Mouse (Mus musculus): ENCODE measurements around the gene Vtcn1. TPM values are rescaled to one million over a fixed set of nuclear protein-coding genes. Genes with fewer than 3 reads are reported as not detected.

Vtcn1 gene
- polyA plus RNA-seq, 1 experiment from 2014 or later, result 0.41 TPM

- peak; percentile 25 for ATAC-seq (ENCODE audit: insufficient number of reproducible peaks, insufficient read depth, low FRiP score, low read depth)
- WGBS, result 32% methylated on average over 28 of the region's 28 CpGs
- H3K9ac ChIP-seq (ENCODE audit: low read length), result peak overlapping the region; percentile 78
Observed at GRCm38 (mm10) chr3:100922506-100923375, 97.5 kb downstream of the Vtcn1 start.

GRCm38 (mm10) chr3:100924065-100924732 is 98.9 kb downstream of the Vtcn1 start:
- Histone ChIP-seq H3K4me1 (ENCODE audit: control insufficient read depth in 2 of 2, insufficient read depth in 2 of 2, low read length in 2 of 2) (peaks cover 12 to 27% of the 10 kb centered on the region in 2 experiments; a peak in 3 of 4 replicates), H3K9ac (ENCODE audit: low read length) (no peak overlapping the region), H3K4me3 (ENCODE audit: control insufficient read depth in 1 of 2, insufficient read depth in 1 of 2, low read depth in 1 of 2, low read length in 2 of 2) (no peak overlapping the region), H3K9me3 (ENCODE audit: control insufficient read depth, low read length) (no peaks in the 10 kb centered on the region), H3K27ac (replicated peaks in 1 of 2; ENCODE audit: control insufficient read depth in 1 of 2, insufficient read depth in 1 of 2, low read depth in 2 of 2, low read length in 2 of 2) (no peak overlapping the region), H3K4me2 (ENCODE audit: low read length) (no peak overlapping the region), H3K36me3 (ENCODE audit: control insufficient read depth, insufficient read depth, low read length) (peaks cover 22% of the 10 kb centered on the region), H3K27me3 (ENCODE audit: control insufficient read depth, insufficient read depth, low read length) (no peaks in the 10 kb centered on the region)
- WGBS, result 76% methylated on average over 6 of the region's 6 CpGs
- no peak for ATAC-seq (ENCODE audit: insufficient number of reproducible peaks, insufficient read depth, low FRiP score, low read depth)

More at GRCm38 (mm10) chr3:100922506-100923375, 97.5 kb downstream of the Vtcn1 start:
- H3K27ac ChIP-seq (replicated peaks in 1 of 2; ENCODE audit: control insufficient read depth in 1 of 2, insufficient read depth in 1 of 2, low read depth in 2 of 2, low read length in 2 of 2), result peak overlapping the region; percentile 67 to 80
- peak overlapping the region; percentile 71 for H3K4me2 ChIP-seq (ENCODE audit: low read length)
- peak overlapping the region; percentile 50 to 59 for H3K4me3 ChIP-seq (ENCODE audit: control insufficient read depth in 1 of 2, insufficient read depth in 1 of 2, low read depth in 1 of 2, low read length in 2 of 2)
- no peaks in the 10 kb centered on the region for H3K9me3 ChIP-seq (ENCODE audit: control insufficient read depth, low read length)
- no peaks in the 10 kb centered on the region for H3K27me3 ChIP-seq (ENCODE audit: control insufficient read depth, insufficient read depth, low read length)
- peaks cover 12 to 27% of the 10 kb centered on the region in 2 experiments; a peak in 3 of 4 replicates for H3K4me1 ChIP-seq (ENCODE audit: control insufficient read depth in 2 of 2, insufficient read depth in 2 of 2, low read length in 2 of 2)
- H3K36me3 ChIP-seq (ENCODE audit: control insufficient read depth, insufficient read depth, low read length), result peaks cover 8% of the 10 kb centered on the region

- H3K27ac ChIP-seq (replicated peaks in 1 of 2; ENCODE audit: control insufficient read depth in 1 of 2, insufficient read depth in 1 of 2, low read depth in 2 of 2, low read length in 2 of 2), result no peak overlapping the region
- no peaks in the 10 kb centered on the region for H3K27me3 ChIP-seq (ENCODE audit: control insufficient read depth, insufficient read depth, low read length)
- 77% methylated on average over 16 of the region's 16 CpGs for WGBS
- no peak overlapping the region for H3K4me3 ChIP-seq (ENCODE audit: control insufficient read depth in 1 of 2, insufficient read depth in 1 of 2, low read depth in 1 of 2, low read length in 2 of 2)
- no peak overlapping the region for H3K4me2 ChIP-seq (ENCODE audit: low read length)
- no peak for ATAC-seq (ENCODE audit: insufficient number of reproducible peaks, insufficient read depth, low FRiP score, low read depth)
- H3K9me3 ChIP-seq (ENCODE audit: control insufficient read depth, low read length), result no peaks in the 10 kb centered on the region
- peaks cover 12 to 27% of the 10 kb centered on the region in 2 experiments; a peak in 3 of 4 replicates for H3K4me1 ChIP-seq (ENCODE audit: control insufficient read depth in 2 of 2, insufficient read depth in 2 of 2, low read length in 2 of 2)
- peaks cover 31% of the 10 kb centered on the region for H3K36me3 ChIP-seq (ENCODE audit: control insufficient read depth, insufficient read depth, low read length)
- no peak overlapping the region for H3K9ac ChIP-seq (ENCODE audit: low read length)
Observed at GRCm38 (mm10) chr3:100925176-100925575, 99.9 kb downstream of the Vtcn1 start.

- Histone ChIP-seq H3K4me2 (ENCODE audit: low read length) (no peak overlapping the region), H3K27ac (replicated peaks in 1 of 2; ENCODE audit: control insufficient read depth in 1 of 2, insufficient read depth in 1 of 2, low read depth in 2 of 2, low read length in 2 of 2) (no peak overlapping the region), H3K9ac (ENCODE audit: low read length) (no peak overlapping the region), H3K4me1 (ENCODE audit: control insufficient read depth in 2 of 2, insufficient read depth in 2 of 2, low read length in 2 of 2) (no peaks in the 10 kb centered on the region), H3K27me3 (ENCODE audit: control insufficient read depth, insufficient read depth, low read length) (no peaks in the 10 kb centered on the region), H3K36me3 (ENCODE audit: control insufficient read depth, insufficient read depth, low read length) (peaks cover 82% of the 10 kb centered on the region), H3K9me3 (ENCODE audit: control insufficient read depth, low read length) (no peaks in the 10 kb centered on the region), H3K4me3 (ENCODE audit: control insufficient read depth in 1 of 2, insufficient read depth in 1 of 2, low read depth in 1 of 2, low read length in 2 of 2) (no peak overlapping the region)
- WGBS, result 90% methylated on average over 23 of the region's 23 CpGs
- no peak for ATAC-seq (ENCODE audit: insufficient number of reproducible peaks, insufficient read depth, low FRiP score, low read depth)
Observed at GRCm38 (mm10) chr3:100931332-100932076, 106.2 kb downstream of the Vtcn1 start.

GRCm38 (mm10) chr3:100932077-100932944 is 107.1 kb downstream of the Vtcn1 start:
- no peak overlapping the region for H3K9ac ChIP-seq (ENCODE audit: low read length)
- H3K4me1 ChIP-seq (ENCODE audit: control insufficient read depth in 2 of 2, insufficient read depth in 2 of 2, low read length in 2 of 2), result no peaks in the 10 kb centered on the region
- 70% methylated on average over 11 of the region's 11 CpGs for WGBS
- no peak overlapping the region for H3K4me2 ChIP-seq (ENCODE audit: low read length)
- H3K27me3 ChIP-seq (ENCODE audit: control insufficient read depth, insufficient read depth, low read length), result no peaks in the 10 kb centered on the region
- no peak overlapping the region for H3K27ac ChIP-seq (replicated peaks in 1 of 2; ENCODE audit: control insufficient read depth in 1 of 2, insufficient read depth in 1 of 2, low read depth in 2 of 2, low read length in 2 of 2)
- H3K4me3 ChIP-seq (ENCODE audit: control insufficient read depth in 1 of 2, insufficient read depth in 1 of 2, low read depth in 1 of 2, low read length in 2 of 2), result no peak overlapping the region
- H3K9me3 ChIP-seq (ENCODE audit: control insufficient read depth, low read length), result no peaks in the 10 kb centered on the region
- H3K36me3 ChIP-seq (ENCODE audit: control insufficient read depth, insufficient read depth, low read length), result peaks cover 83% of the 10 kb centered on the region
- no peak for ATAC-seq (ENCODE audit: insufficient number of reproducible peaks, insufficient read depth, low FRiP score, low read depth)

GRCm38 (mm10) chr3:100935521-100935920 is 110.3 kb downstream of the Vtcn1 start:
- no peaks in the 10 kb centered on the region for H3K27me3 ChIP-seq (ENCODE audit: control insufficient read depth, insufficient read depth, low read length)
- H3K4me1 ChIP-seq (ENCODE audit: control insufficient read depth in 2 of 2, insufficient read depth in 2 of 2, low read length in 2 of 2), result no peaks in the 10 kb centered on the region
- H3K4me3 ChIP-seq (ENCODE audit: control insufficient read depth in 1 of 2, insufficient read depth in 1 of 2, low read depth in 1 of 2, low read length in 2 of 2), result no peak overlapping the region
- WGBS, result 90% methylated on average over 6 of the region's 6 CpGs
- no peak overlapping the region for H3K27ac ChIP-seq (replicated peaks in 1 of 2; ENCODE audit: control insufficient read depth in 1 of 2, insufficient read depth in 1 of 2, low read depth in 2 of 2, low read length in 2 of 2)
- H3K9ac ChIP-seq (ENCODE audit: low read length), result no peak overlapping the region
- H3K36me3 ChIP-seq (ENCODE audit: control insufficient read depth, insufficient read depth, low read length), result peaks cover 85% of the 10 kb centered on the region
- ATAC-seq (ENCODE audit: insufficient number of reproducible peaks, insufficient read depth, low FRiP score, low read depth), result no peak
- H3K4me2 ChIP-seq (ENCODE audit: low read length), result no peak overlapping the region
- H3K9me3 ChIP-seq (ENCODE audit: control insufficient read depth, low read length), result no peaks in the 10 kb centered on the region
